Mouse (Mus musculus) lung, postnatal 0 days (tissue): ENCODE results near the gene D430019H16Rik. TPM values are rescaled to one million over a fixed set of nuclear protein-coding genes. Genes with fewer than 3 reads are reported as not detected.

Source experiments
- ATAC-seq: fragments of 200-750 bp; cut with Nextera tagmentation; 2 replicates; pipeline ENCODE4 v1.8.0; 2017; ENCODE audit warnings: moderate library complexity
- DNase-seq: peaks from one replicate; pipeline ENCODE4 v3.0.0-alpha.2; 2016; ENCODE audit warnings: low spot score
- H3K27ac ChIP-seq: fragments of 300-500 bp; sonication (generic); 2 replicates; pipeline ENCODE4 v1.5.1; 2014; ENCODE audit warnings: antibody characterized with exemption, mild to moderate bottlenecking, low read length, mixed read lengths
- H3K27me3 ChIP-seq: fragments of 300-500 bp; sonication (generic); replicated peaks from 2 replicates; pipeline ENCODE4 v1.6.1; 2014; ENCODE audit warnings: low read length, mixed read lengths; ENCODE audit not compliant: insufficient read depth
- H3K36me3 ChIP-seq: fragments of 300-500 bp; sonication (generic); 2 replicates; pipeline ENCODE4 v1.6.1; 2014; ENCODE audit warnings: low read length, mixed read lengths; ENCODE audit not compliant: insufficient read depth
- H3K4me1 ChIP-seq: fragments of 300-500 bp; sonication (generic); 2 replicates; pipeline ENCODE4 v1.6.1; 2014; ENCODE audit warnings: antibody characterized with exemption, low read depth, low read length, mixed read lengths; ENCODE audit not compliant: insufficient read depth
- H3K4me2 ChIP-seq: fragments of 300-500 bp; sonication (generic); replicated peaks from 2 replicates; pipeline ENCODE4 v1.6.1; 2014; ENCODE audit warnings: low read depth, mild to moderate bottlenecking, low read length, moderate library complexity, mixed read lengths
- H3K4me3 ChIP-seq: fragments of 300-500 bp; sonication (generic); 2 replicates; pipeline ENCODE4 v1.5.1; 2014; ENCODE audit warnings: low read depth, low read length
- H3K9ac ChIP-seq: fragments of 300-500 bp; sonication (generic); replicated peaks from 2 replicates; pipeline ENCODE4 v1.6.1; 2014; ENCODE audit warnings: low read depth, mild to moderate bottlenecking
- H3K9me3 ChIP-seq: fragments of 300-500 bp; sonication (generic); 2 replicates; pipeline ENCODE4 v1.6.1; 2016; ENCODE audit warnings: low read length, mixed read lengths
- CTCF ChIP-seq: IDR thresholded peaks from 2 replicates; pipeline ENCODE4 v1.5.1; 2016; ENCODE audit warnings: antibody characterized with exemption, mild to moderate bottlenecking
- EP300 ChIP-seq: IDR thresholded peaks from 2 replicates; pipeline ENCODE4 v1.6.1; 2016; ENCODE audit warnings: antibody characterized with exemption, mild to moderate bottlenecking, control low read depth
- WGBS: fragments of 180-500 bp; shearing (Covaris S2); extraction: QIAGEN DNeasy Blood & Tissue Kit; methylation state at CpG from one replicate; pipeline ENCODE4 v1.1.7; 2014; 5-methylcytosine and 5-hydroxymethylcytosine counted together
- polyA plus RNA-seq: library from polyadenylated mRNA; unstranded; fragments of >200 nt; fragmentation: Nextera tagmentation; extraction: Ambion mirVana; gene quantifications from 2 replicates; pipeline ENCODE4 v1.2.1, GENCODE M21; 2015

D430019H16Rik gene
- polyA plus RNA-seq, 1 experiment from 2014 or later: 0.54 TPM

GRCm38 (mm10) chr12:105526829-105527228 lies 73.2 kb downstream of the D430019H16Rik start:
- Histone ChIP-seq H3K36me3 (no peaks in the 10 kb centered on the region), H3K27ac (peak overlapping the region; percentile 55), H3K4me1 (peaks cover 7% of the 10 kb centered on the region; the same call in 1 of the 2 replicates), H3K9ac (no peak overlapping the region), H3K4me2 (no peak overlapping the region), H3K27me3 (no peaks in the 10 kb centered on the region), H3K9me3 (no peaks in the 10 kb centered on the region), H3K4me3 (no peak overlapping the region)
- DNase-seq (peak; percentile 92), ATAC-seq (peak; percentile 90)
- TF ChIP-seq EP300 (peak; percentile 87), CTCF (no peak)
- 23% methylated on average over 5 of the region's 5 CpGs for WGBS

DNA sequence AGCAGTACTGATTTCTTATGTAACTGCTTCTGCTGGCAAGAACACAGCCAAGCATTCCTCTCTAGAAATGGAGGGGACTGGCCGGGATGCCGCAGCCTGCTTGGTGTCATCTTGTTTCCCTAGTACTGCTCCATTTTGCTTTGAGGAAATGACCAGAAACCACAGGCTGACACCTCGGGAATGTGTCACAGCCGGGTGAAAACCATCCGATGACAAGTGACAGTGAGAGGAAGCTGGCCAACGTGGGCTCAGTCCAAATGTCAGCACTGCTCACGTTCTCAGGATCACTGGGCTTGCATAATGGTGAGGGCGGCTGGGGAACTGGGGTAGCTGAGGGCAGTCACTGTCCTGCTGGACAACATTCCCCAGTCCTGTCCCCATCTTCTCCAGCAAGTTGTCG lies 75.9 kb downstream of the D430019H16Rik start:
- Histone ChIP-seq H3K4me2 (no peak overlapping the region), H3K27me3 (no peaks in the 10 kb centered on the region), H3K9me3 (no peaks in the 10 kb centered on the region), H3K9ac (no peak overlapping the region), H3K4me3 (no peak overlapping the region), H3K27ac (peak overlapping the region; percentile 22; the same call in 1 of the 2 replicates), H3K4me1 (peaks cover 7% of the 10 kb centered on the region; the same call in 1 of the 2 replicates), H3K36me3 (no peaks in the 10 kb centered on the region)
- WGBS: 44% methylated on average over 9 of the region's 9 CpGs
- ATAC-seq (peak; percentile 66), DNase-seq (peak; percentile 84)
- TF ChIP-seq EP300 (peak; percentile 68; the same call in 1 of the 2 replicates), CTCF (no peak)

GRCm38 (mm10) chr12:105531724-105532371 lies 78.2 kb downstream of the D430019H16Rik start:
- no peak overlapping the region for H3K9ac ChIP-seq
- TF ChIP-seq EP300 (no peak), CTCF (no peak)
- H3K36me3 ChIP-seq: no peaks in the 10 kb centered on the region
- H3K4me1 ChIP-seq: peaks cover 4% of the 10 kb centered on the region; the same call in 1 of the 2 replicates
- no peaks in the 10 kb centered on the region for H3K9me3 ChIP-seq
- DNase-seq: no peak
- no peak for ATAC-seq
- no peak overlapping the region for H3K27ac ChIP-seq
- WGBS: 55% methylated on average over 8 of the region's 8 CpGs
- no peak overlapping the region for H3K4me2 ChIP-seq
- no peaks in the 10 kb centered on the region for H3K27me3 ChIP-seq
- H3K4me3 ChIP-seq: no peak overlapping the region

GRCm38 (mm10) chr12:105534842-105535241 lies 81.2 kb downstream of the D430019H16Rik start:
- TF ChIP-seq EP300: no peak
- TF ChIP-seq CTCF: no peak
- ATAC-seq (no peak; the same call in 1 of the 2 replicates), DNase-seq (no peak)
- Histone ChIP-seq H3K27me3 (no peaks in the 10 kb centered on the region), H3K4me1 (peaks cover 6% of the 10 kb centered on the region; the same call in 1 of the 2 replicates), H3K9me3 (no peaks in the 10 kb centered on the region), H3K27ac (peak overlapping the region; percentile 34; the same call in 1 of the 2 replicates), H3K4me3 (no peak overlapping the region), H3K36me3 (no peaks in the 10 kb centered on the region), H3K4me2 (no peak overlapping the region), H3K9ac (no peak overlapping the region)
- WGBS: 86% methylated on average over 4 of the region's 4 CpGs

DNA sequence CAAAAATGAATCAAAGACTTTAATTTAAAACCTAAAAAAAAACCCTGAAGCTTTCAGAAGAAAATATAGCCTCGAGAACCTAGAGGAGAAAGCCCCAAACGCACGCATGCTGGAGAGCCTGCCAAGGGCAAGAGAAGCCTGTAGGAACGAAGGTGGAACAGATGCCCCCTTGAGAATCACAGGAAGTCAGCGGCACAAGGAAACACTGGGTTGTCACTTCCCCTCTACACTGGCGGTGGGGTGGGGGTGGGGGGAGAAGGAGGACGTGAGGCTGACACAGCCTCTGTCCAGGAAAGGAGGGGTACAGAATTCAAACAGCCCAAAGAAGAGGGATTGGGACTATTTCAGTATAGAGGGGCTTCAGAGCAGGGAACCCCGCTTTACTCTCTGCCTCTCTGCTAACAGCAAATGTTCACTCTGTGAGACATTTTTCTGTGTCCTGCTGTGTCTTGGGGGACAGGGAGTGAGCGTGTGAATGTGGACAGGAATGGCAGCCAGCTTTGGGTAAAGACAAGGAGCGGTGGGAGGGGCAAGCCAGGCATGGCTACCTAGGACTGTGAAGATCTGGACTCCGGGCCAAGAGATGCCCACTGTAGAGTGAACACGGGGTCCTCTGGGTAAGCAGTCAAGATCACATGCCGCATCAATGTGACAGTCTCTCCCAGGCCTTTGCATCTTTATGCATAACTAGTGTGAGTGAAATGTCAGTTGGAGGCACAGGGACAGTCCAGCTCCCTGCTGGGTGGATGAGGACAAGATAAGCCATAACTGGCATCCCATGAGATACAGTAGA lies 82.5 kb downstream of the D430019H16Rik start:
- no peaks in the 10 kb centered on the region for H3K9me3 ChIP-seq
- DNase-seq (peak; percentile 64), ATAC-seq (peak; percentile 74)
- H3K27me3 ChIP-seq: no peaks in the 10 kb centered on the region
- no peak for TF ChIP-seq CTCF
- peak; percentile 63 for TF ChIP-seq EP300
- no peaks in the 10 kb centered on the region for H3K36me3 ChIP-seq
- no peak overlapping the region for H3K9ac ChIP-seq
- H3K4me3 ChIP-seq: no peak overlapping the region
- no peak overlapping the region for H3K4me2 ChIP-seq
- H3K27ac ChIP-seq: peak overlapping the region; percentile 64
- H3K4me1 ChIP-seq: peaks cover 6% of the 10 kb centered on the region; the same call in 1 of the 2 replicates
- WGBS: 55% methylated on average over 13 of the region's 13 CpGs

- Histone ChIP-seq H3K36me3 (no peaks in the 10 kb centered on the region), H3K27me3 (no peaks in the 10 kb centered on the region), H3K4me3 (no peak overlapping the region), H3K27ac (peak overlapping the region; percentile 64; the same call in 1 of the 2 replicates), H3K9me3 (no peaks in the 10 kb centered on the region), H3K4me1 (peaks cover 6% of the 10 kb centered on the region; the same call in 1 of the 2 replicates), H3K4me2 (no peak overlapping the region), H3K9ac (no peak overlapping the region)
- TF ChIP-seq CTCF (no peak), EP300 (peak; percentile 59)
- ATAC-seq (peak; percentile 73), DNase-seq (peak; percentile 52)
- 32% methylated on average over 5 of the region's 5 CpGs for WGBS
These were observed 83.5 kb downstream of the D430019H16Rik start for GRCm38 (mm10) chr12:105537162-105537561.
